Comparison of ENCODE assay signal across 8 mouse cellular contexts in the genomic region with DNA sequence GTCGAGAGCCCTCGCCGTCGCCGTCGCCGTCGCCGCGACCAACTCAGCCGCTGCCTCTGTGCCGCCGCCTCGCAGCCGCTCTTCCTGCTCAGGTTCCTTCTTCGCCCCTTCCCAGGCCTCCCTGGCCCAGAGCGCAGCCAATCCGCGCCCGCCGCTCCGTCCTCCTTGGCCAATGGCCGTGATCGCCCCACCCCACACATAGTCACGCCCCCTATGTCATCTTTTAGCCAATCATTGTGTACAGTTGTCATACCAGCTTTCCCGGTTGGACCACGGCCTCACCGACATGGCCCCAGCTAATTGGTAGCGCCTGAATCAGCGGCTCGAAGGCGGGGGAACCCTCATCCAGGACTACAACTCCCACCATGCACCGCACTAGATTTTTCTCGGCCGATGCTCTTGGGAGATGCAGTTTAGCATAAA. TPM values are rescaled to one million over a fixed set of nuclear protein-coding genes. Genes with fewer than 3 reads are reported as not detected.
DNase-seq lines count a peak whose midpoint lies in the region; ATAC-seq and TF ChIP-seq lines count a peak whose summit lies in the region.

A gene (minus strand): TSS at position 113 of the 423 bp plus-strand sequence.

- no peaks in the 10 kb centered on the region for H3K9me3 ChIP-seq in ES-E14 (ENCODE audit: control insufficient read depth, insufficient read depth, low read depth, low read length)
- H3K9me3 ChIP-seq in forebrain, embryonic 15.5 days = no peaks in the 10 kb centered on the region

- intact Hi-C loops in heart, postnatal 25 days (cut with DNase I) = no loop called here

- H3K4me1 ChIP-seq in ES-E14 (ENCODE audit: control insufficient read depth in 2 of 2, insufficient read depth in 2 of 2, low read length in 2 of 2, poor library complexity in 1 of 2) = 0 out of 4 replicates have a peak, but pooled peaks cover 0 to under 1% of the 10 kb centered on the region in 2 experiments
- peaks cover 23% of the 10 kb centered on the region for H3K4me1 ChIP-seq in forebrain, embryonic 15.5 days
- no peaks in the 10 kb centered on the region; the same call in 1 of the 2 replicates for H3K4me1 ChIP-seq in lung, adult 2 months (ENCODE audit: control insufficient read depth, insufficient read depth, low read length)

- no peaks in the 10 kb centered on the region for H3K27me3 ChIP-seq in forebrain, embryonic 15.5 days

- peak within 1 kb of the TSS; percentile 90 for H3K4me2 ChIP-seq in forebrain, embryonic 15.5 days (replicated peaks)

- no peak within 1 kb of the TSS for H3K27ac ChIP-seq in ES-E14 (ENCODE audit: insufficient read depth, low read depth, low read length, poor library complexity, severe bottlenecking)
- H3K27ac ChIP-seq in forebrain, embryonic 15.5 days (replicated peaks) = peak within 1 kb of the TSS; percentile 68

- peak; percentile 100 for ATAC-seq in forebrain, embryonic 15.5 days (replicated peaks)
- ATAC-seq in neutrophil, adult 5-6 weeks (ENCODE audit: extremely low read depth, insufficient number of reproducible peaks, low FRiP score, poor library complexity, severe bottlenecking) = peak; percentile 98

- peak; percentile 81; the same call in 1 of the 2 replicates for TF ChIP-seq POLR2A in lung, adult 2 months (IDR thresholded peaks at IDR 0.05; ENCODE audit: borderline replicate concordance, extremely low read depth, low read depth, low read length)

- H3K36me3 ChIP-seq in ES-E14 (ENCODE audit: control insufficient read depth, insufficient read depth, low read length, poor library complexity, severe bottlenecking) = no peaks in the 10 kb centered on the region
- no peaks in the 10 kb centered on the region for H3K36me3 ChIP-seq in forebrain, embryonic 15.5 days

- peak within 1 kb of the TSS; percentile 92 for H3K9ac ChIP-seq in ES-E14 (ENCODE audit: insufficient read depth, low read depth, low read length, poor library complexity, severe bottlenecking)
- H3K9ac ChIP-seq in forebrain, embryonic 15.5 days (replicated peaks) = peak within 1 kb of the TSS; percentile 94

- H3K4me3 ChIP-seq in ES-E14 (ENCODE audit: insufficient read depth in 1 of 2, low read depth in 1 of 2, low read length in 2 of 2, poor library complexity in 1 of 2, severe bottlenecking in 1 of 2) = peak within 1 kb of the TSS; percentile 87 to 89
- H3K4me3 ChIP-seq in forebrain, embryonic 15.5 days = peak within 1 kb of the TSS; percentile 93
- peak within 1 kb of the TSS; percentile 93 for H3K4me3 ChIP-seq in lung, adult 2 months (replicated peaks; ENCODE audit: extremely low read depth, low read depth, low read length)

- peak; percentile 98 for DNase-seq in ES-E14 (ENCODE audit: low read depth, low spot score)
- peak; percentile 99 for DNase-seq in cerebellum, adult 11-12 months
- peak; percentile 99 for DNase-seq in heart, postnatal 25 days (ENCODE audit: low spot score)
- DNase-seq in layer of hippocampus, adult 18-20 months (ENCODE audit: low spot score in 2 of 2) = peak; percentile 99
- peak; percentile 94 for DNase-seq in lung, adult 2 months
- DNase-seq in thymus, adult 18-20 months = peak; percentile 98 to 99

- in situ Hi-C loops in ES-E14 (cut with MboI; ENCODE audit: low sequenced_read_pairs in 2 of 2, unreplicated experiment in 2 of 2) = no loop called here

- WGBS in forebrain, embryonic 15.5 days = under 1% methylated on average over 35 of the region's 35 CpGs
- under 1% methylated on average over 35 of the region's 35 CpGs for WGBS in lung, adult 2 months

- TF ChIP-seq CTCF in lung, adult 2 months (IDR thresholded peaks at IDR 0.05; ENCODE audit: insufficient read depth, low read length) = no peak

TF ChIP-seq in ES-E14, 5 proteins besides CTCF, POLR2A, EP300 and RAD21:
- TF ChIP-seq MAFK (IDR thresholded peaks at IDR 0.05; ENCODE audit: insufficient read depth, low read depth, low read length) (peak; percentile 5; the same call in 1 of the 2 replicates), HCFC1 (IDR thresholded peaks at IDR 0.05; ENCODE audit: borderline replicate concordance, insufficient read depth, low read length) (peak; percentile 93), CHD2 (IDR thresholded peaks at IDR 0.05; ENCODE audit: low read depth, low read length) (peak; percentile 88), ZNF384 (IDR thresholded peaks at IDR 0.05; ENCODE audit: low read depth, low read length) (no peak), ZC3H11A (IDR thresholded peaks at IDR 0.05; ENCODE audit: borderline replicate concordance, low read depth, low read length) (no peak)

RNA-seq across cellular contexts. Expression of the gene that starts here (rescaled TPM):
- total RNA-seq in ES-E14 (2012; rRNA removed) = 64.6 and 91.3 TPM in 2 replicates
- 109 and 110 TPM in 2 replicates for polyA plus RNA-seq in forebrain, embryonic 15.5 days (2015; fragmentation: Nextera tagmentation; extraction: Ambion mirVana)
- total RNA-seq in heart, postnatal 25 days (2021) = 10 to 100 TPM; 62.3 to 69.2 TPM
- 100 to 1,000 TPM; 165 to 179 TPM for total RNA-seq in layer of hippocampus, adult 18-20 months (2021)
- 61.9 and 79.7 TPM in 2 replicates for polyA plus RNA-seq in lung, adult 2 months (2012; rRNA removed)
- 89.8 and 109 TPM in 2 replicates for total RNA-seq in neutrophil, adult 5-6 weeks (2017)
